Mouse (Mus musculus) forebrain, embryonic 14.5 days (tissue): ENCODE results near the gene Nrap. TPM values are rescaled to one million over a fixed set of nuclear protein-coding genes. Genes with fewer than 3 reads are reported as not detected.

Source experiments
- ATAC-seq: fragments of 200-750 bp; cut with Nextera tagmentation; 2 replicates; pipeline ENCODE4 v1.8.0; 2017; ENCODE audit warnings: mild to moderate bottlenecking, moderate library complexity
- DNase-seq: peaks from one replicate; pipeline ENCODE4 v3.0.0-alpha.2; 2015; ENCODE audit warnings: low spot score
- H3K27ac ChIP-seq: fragments of 300-500 bp; sonication (generic); 2 replicates; pipeline ENCODE4 v1.5.1; 2014; ENCODE audit warnings: low read depth, mild to moderate bottlenecking, control low read depth, low read length, moderate library complexity
- H3K27me3 ChIP-seq: fragments of 300-500 bp; sonication (generic); replicated peaks from 2 replicates; pipeline ENCODE4 v1.6.1; 2014; ENCODE audit warnings: low read length, control low read depth, mixed read lengths; ENCODE audit not compliant: control insufficient read depth, insufficient read depth
- H3K36me3 ChIP-seq: fragments of 300-500 bp; sonication (generic); 2 replicates; pipeline ENCODE4 v1.6.1; 2014; ENCODE audit warnings: low read length, control low read depth; ENCODE audit not compliant: control insufficient read depth, insufficient read depth
- H3K4me1 ChIP-seq: fragments of 300-500 bp; sonication (generic); 2 replicates; pipeline ENCODE4 v1.6.1; 2014; ENCODE audit warnings: antibody characterized with exemption, low read length, control low read depth; ENCODE audit not compliant: control insufficient read depth, insufficient read depth
- H3K4me2 ChIP-seq: fragments of 300-500 bp; sonication (generic); 2 replicates; pipeline ENCODE4 v1.6.1; 2014; ENCODE audit warnings: mild to moderate bottlenecking, control low read depth, low read length
- H3K4me3 ChIP-seq: fragments of 300-500 bp; sonication (generic); 2 replicates; pipeline ENCODE4 v1.5.1; 2014; ENCODE audit warnings: low read depth, low read length, control low read depth
- H3K9ac ChIP-seq: fragments of 300-500 bp; sonication (generic); 2 replicates; pipeline ENCODE4 v1.6.1; 2014; ENCODE audit warnings: mild to moderate bottlenecking, low read length, control low read depth, moderate library complexity
- H3K9me3 ChIP-seq: fragments of 300-500 bp; sonication (generic); replicated peaks from 2 replicates; pipeline ENCODE4 v1.6.1; 2016; ENCODE audit warnings: low read length, control low read depth, mixed read lengths; ENCODE audit not compliant: control insufficient read depth
- WGBS: fragments of 180-500 bp; shearing (Covaris S2); extraction: QIAGEN DNeasy Blood & Tissue Kit; methylation state at CpG from one replicate; pipeline ENCODE4 v1.1.7; 2014; 5-methylcytosine and 5-hydroxymethylcytosine counted together
- polyA plus RNA-seq: library from polyadenylated mRNA; unstranded; fragments of >200 nt; fragmentation: Nextera tagmentation; extraction: Ambion mirVana; gene quantifications from 2 replicates; pipeline ENCODE4 v1.2.1, GENCODE M21; 2014

Gene Nrap
- polyA plus RNA-seq, 1 experiment from 2014 or later: 0.55 TPM

GRCm38 (mm10) chr19:56343869-56344563 is 45.8 kb downstream of the Nrap start:
- 8% methylated on average over 26 of the region's 26 CpGs for WGBS
- no peaks in the 10 kb centered on the region for H3K9me3 ChIP-seq
- peak overlapping the region; percentile 36 for H3K4me2 ChIP-seq
- no peaks in the 10 kb centered on the region for H3K27me3 ChIP-seq
- H3K27ac ChIP-seq: no peak overlapping the region
- ATAC-seq: peak; percentile 67
- DNase-seq: peak; percentile 78
- peak overlapping the region; percentile 21; the same call in 1 of the 2 replicates for H3K9ac ChIP-seq
- H3K36me3 ChIP-seq: no peaks in the 10 kb centered on the region
- peaks cover 23% of the 10 kb centered on the region for H3K4me1 ChIP-seq
- no peak overlapping the region for H3K4me3 ChIP-seq

GRCm38 (mm10) chr19:56342006-56342405 is 47.8 kb downstream of the Nrap start:
- no peak overlapping the region for H3K9ac ChIP-seq
- no peak overlapping the region for H3K4me2 ChIP-seq
- DNase-seq (peak; percentile 66), ATAC-seq (no peak)
- H3K4me3 ChIP-seq: no peak overlapping the region
- 57% methylated on average over 8 of the region's 8 CpGs for WGBS
- no peaks in the 10 kb centered on the region for H3K27me3 ChIP-seq
- H3K9me3 ChIP-seq: no peaks in the 10 kb centered on the region
- H3K36me3 ChIP-seq: no peaks in the 10 kb centered on the region
- H3K27ac ChIP-seq: no peak overlapping the region
- peaks cover 23% of the 10 kb centered on the region for H3K4me1 ChIP-seq

GRCm38 (mm10) chr19:56336826-56337225 is 53.0 kb downstream of the Nrap start:
- Histone ChIP-seq H3K4me2 (no peak overlapping the region), H3K27ac (no peak overlapping the region), H3K36me3 (no peaks in the 10 kb centered on the region), H3K4me1 (no peaks in the 10 kb centered on the region), H3K9ac (no peak overlapping the region), H3K9me3 (no peaks in the 10 kb centered on the region), H3K4me3 (no peak overlapping the region), H3K27me3 (no peaks in the 10 kb centered on the region)
- DNase-seq: no peak
- no peak for ATAC-seq
- WGBS: 80% methylated on average over 12 of the region's 12 CpGs

- ATAC-seq (no peak), DNase-seq (no peak)
- H3K4me1 ChIP-seq: no peaks in the 10 kb centered on the region
- WGBS: 94% methylated on average over 17 of the region's 17 CpGs
- H3K4me2 ChIP-seq: no peak overlapping the region
- H3K27me3 ChIP-seq: no peaks in the 10 kb centered on the region
- no peaks in the 10 kb centered on the region for H3K36me3 ChIP-seq
- H3K27ac ChIP-seq: no peak overlapping the region
- no peak overlapping the region for H3K4me3 ChIP-seq
- H3K9ac ChIP-seq: no peak overlapping the region
- H3K9me3 ChIP-seq: no peaks in the 10 kb centered on the region
Observed at GRCm38 (mm10) chr19:56336321-56336720, 53.5 kb downstream of the Nrap start.

GRCm38 (mm10) chr19:56326243-56326855 is 63.5 kb downstream of the Nrap start:
- ATAC-seq (peak; percentile 57; the same call in 1 of the 2 replicates), DNase-seq (peak; percentile 68)
- Histone ChIP-seq H3K9me3 (no peaks in the 10 kb centered on the region), H3K36me3 (no peaks in the 10 kb centered on the region), H3K4me3 (no peak overlapping the region), H3K4me1 (peaks cover 8% of the 10 kb centered on the region), H3K27ac (no peak overlapping the region), H3K9ac (0 out of 2 replicates have a peak overlapping the region, but pooled peaks have one; percentile 6), H3K27me3 (no peaks in the 10 kb centered on the region), H3K4me2 (peak overlapping the region; percentile 8; the same call in 1 of the 2 replicates)
- 24% methylated on average over 21 of the region's 21 CpGs for WGBS

- Histone ChIP-seq H3K4me2 (0 out of 2 replicates have a peak overlapping the region, but pooled peaks have one; percentile 8), H3K4me1 (peaks cover 11% of the 10 kb centered on the region), H3K27me3 (no peaks in the 10 kb centered on the region), H3K4me3 (no peak overlapping the region), H3K27ac (no peak overlapping the region), H3K9ac (no peak overlapping the region), H3K9me3 (no peaks in the 10 kb centered on the region), H3K36me3 (no peaks in the 10 kb centered on the region)
- no peak for DNase-seq
- WGBS: 48% methylated on average over 10 of the region's 10 CpGs
- ATAC-seq: no peak
Observed at GRCm38 (mm10) chr19:56325676-56326075, 64.2 kb downstream of the Nrap start.

GRCm38 (mm10) chr19:56321303-56321920 is 68.4 kb downstream of the Nrap start:
- Histone ChIP-seq H3K4me3 (no peak overlapping the region), H3K27ac (no peak overlapping the region), H3K9ac (no peak overlapping the region), H3K9me3 (no peaks in the 10 kb centered on the region), H3K4me1 (peaks cover 15% of the 10 kb centered on the region), H3K36me3 (no peaks in the 10 kb centered on the region), H3K27me3 (no peaks in the 10 kb centered on the region), H3K4me2 (no peak overlapping the region)
- WGBS: 72% methylated on average over 12 of the region's 12 CpGs
- DNase-seq (no peak), ATAC-seq (no peak)

GRCm38 (mm10) chr19:56320186-56320860 is 69.5 kb downstream of the Nrap start:
- Histone ChIP-seq H3K27me3 (no peaks in the 10 kb centered on the region), H3K4me2 (peak overlapping the region; percentile 16; the same call in 1 of the 2 replicates), H3K9me3 (no peaks in the 10 kb centered on the region), H3K9ac (no peak overlapping the region), H3K4me1 (peaks cover 7% of the 10 kb centered on the region), H3K27ac (no peak overlapping the region; the same call in 1 of the 2 replicates), H3K4me3 (no peak overlapping the region), H3K36me3 (no peaks in the 10 kb centered on the region)
- DNase-seq (no peak), ATAC-seq (peak; percentile 52; the same call in 1 of the 2 replicates)
- WGBS: 37% methylated on average over 26 of the region's 26 CpGs
